22 mouse cellular contexts compared by ENCODE assay signal in the genomic region with DNA sequence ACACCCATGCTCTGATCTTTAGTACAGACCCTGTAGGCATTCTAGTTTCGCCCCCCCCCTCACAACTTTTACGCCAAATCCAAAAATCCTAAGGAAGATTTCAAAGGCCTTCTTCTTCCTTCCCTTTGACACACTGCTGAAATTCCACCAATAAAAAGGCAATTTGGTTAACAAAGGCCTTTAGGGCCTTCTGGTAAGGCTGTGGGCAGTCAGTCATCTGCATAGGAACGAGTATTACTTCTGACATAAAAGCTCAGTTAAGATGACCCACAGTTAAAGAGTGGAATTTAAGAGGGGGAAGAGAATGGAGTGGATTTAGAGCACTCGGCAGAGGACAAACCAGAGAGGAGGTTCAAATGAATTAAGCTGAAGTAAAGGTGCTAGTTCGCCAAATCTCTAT. TPM values are rescaled to one million over a fixed set of nuclear protein-coding genes. Genes with fewer than 3 reads are reported as not detected.
DNase-seq lines count a peak whose midpoint lies in the region; ATAC-seq and TF ChIP-seq lines count a peak whose summit lies in the region.
"Had no signal": no experiment of that assay in that cellular context is flagged by ENCODE, and none has a peak within 500 bp of the region (broad histone marks: within the 10 kb centered on the region; RNA-seq: fewer than 3 reads in every experiment).

No protein-coding gene starts in this region.

- H3K9me3 ChIP-seq in forebrain, embryonic 10.5 days = no peaks in the 10 kb centered on the region
- H3K9me3 ChIP-seq in forebrain, embryonic 14.5 days (replicated peaks; ENCODE audit: control insufficient read depth, low read length) = no peaks in the 10 kb centered on the region
- H3K9me3 ChIP-seq in kidney, embryonic 15.5 days (replicated peaks) = no peaks in the 10 kb centered on the region
- H3K9me3 ChIP-seq in ES-Bruce4 (replicated peaks; ENCODE audit: control insufficient read depth, insufficient read depth, low read length, poor library complexity, severe bottlenecking) = 0 out of 2 replicates have a peak, but pooled peaks cover 2% of the 10 kb centered on the region
- H3K9me3 ChIP-seq: forebrain, embryonic 15.5 days; heart, embryonic 12.5 days; heart, embryonic 15.5 days; hindbrain, embryonic 15.5 days had no signal

- 67% methylated on average over 5 of the region's 5 CpGs for WGBS in forebrain, embryonic 10.5 days
- WGBS in forebrain, embryonic 14.5 days = 54% methylated on average over 5 of the region's 5 CpGs
- 63% methylated on average over 5 of the region's 5 CpGs for WGBS in kidney, embryonic 15.5 days

- peaks cover 27% of the 10 kb centered on the region for H3K4me1 ChIP-seq in forebrain, embryonic 10.5 days
- no peaks in the 10 kb centered on the region for H3K4me1 ChIP-seq in forebrain, embryonic 14.5 days (ENCODE audit: control insufficient read depth, insufficient read depth, low read length)
- peaks cover 53% of the 10 kb centered on the region for H3K4me1 ChIP-seq in kidney, embryonic 15.5 days
- H3K4me1 ChIP-seq in ES-Bruce4 (ENCODE audit: control insufficient read depth, insufficient read depth, low read length) = peaks cover 5% of the 10 kb centered on the region
- H3K4me1 ChIP-seq: forebrain, embryonic 15.5 days; hindbrain, embryonic 15.5 days had no signal

- no peak for TF ChIP-seq CTCF in ES-Bruce4 (IDR thresholded peaks at IDR 0.05; ENCODE audit: low read depth, low read length)

- TF ChIP-seq EP300 in ES-Bruce4 (IDR thresholded peaks at IDR 0.05; ENCODE audit: insufficient read depth, low read depth, low read length) = no peak

- no peak overlapping the region for H3K4me2 ChIP-seq in forebrain, embryonic 14.5 days (ENCODE audit: low read length)
- H3K4me2 ChIP-seq in kidney, embryonic 15.5 days = no peak overlapping the region
- H3K4me2 ChIP-seq: forebrain, embryonic 15.5 days; heart, embryonic 12.5 days; heart, embryonic 15.5 days; hindbrain, embryonic 15.5 days had no signal

- TF ChIP-seq POLR2A in ES-Bruce4 (IDR thresholded peaks at IDR 0.05; ENCODE audit: insufficient read depth, low read length) = no peak

- no peaks in the 10 kb centered on the region for H3K36me3 ChIP-seq in forebrain, embryonic 10.5 days (replicated peaks)
- no peaks in the 10 kb centered on the region for H3K36me3 ChIP-seq in forebrain, embryonic 14.5 days (ENCODE audit: control insufficient read depth, insufficient read depth, low read length)
- H3K36me3 ChIP-seq in kidney, embryonic 15.5 days = no peaks in the 10 kb centered on the region
- H3K36me3 ChIP-seq in ES-Bruce4 (ENCODE audit: control insufficient read depth, insufficient read depth, low read length, poor library complexity, severe bottlenecking) = no peaks in the 10 kb centered on the region
- H3K36me3 ChIP-seq: forebrain, embryonic 15.5 days; heart, embryonic 12.5 days; heart, embryonic 15.5 days; hindbrain, embryonic 15.5 days had no signal

- DNase-seq in forebrain, embryonic 10.5 days (ENCODE audit: extremely low spot score, low spot score) = no peak
- DNase-seq in forebrain, embryonic 14.5 days (ENCODE audit: low spot score) = no peak
- no peak for DNase-seq in kidney, postnatal 4 days
- DNase-seq in R1 (ENCODE audit: low read depth, low spot score) = peak; percentile 87
- no peak for DNase-seq in retina, postnatal 1 day
- no peak for DNase-seq in thymus, postnatal 25 days
- DNase-seq: adrenal gland, adult 2 months; adrenal gland, postnatal 14 days; cerebellum, adult 11 months; cerebellum, adult 8-10 months; cerebellum, postnatal 10 days; cerebellum, postnatal 36 days; gastrocnemius, postnatal 25 days; heart, adult 18-20 months; heart, postnatal 10 days; heart, postnatal 36 days had no signal

- no peak overlapping the region for H3K9ac ChIP-seq in forebrain, embryonic 14.5 days (ENCODE audit: low read length)
- no peak overlapping the region for H3K9ac ChIP-seq in kidney, embryonic 15.5 days
- H3K9ac ChIP-seq in ES-Bruce4 (ENCODE audit: low read depth, poor library complexity, severe bottlenecking) = peak overlapping the region; percentile 88
- H3K9ac ChIP-seq: forebrain, embryonic 15.5 days; heart, embryonic 12.5 days; heart, embryonic 15.5 days; hindbrain, embryonic 15.5 days had no signal

- no peak for ATAC-seq in forebrain, embryonic 14.5 days
- ATAC-seq in kidney, embryonic 15.5 days (replicated peaks; ENCODE audit: low FRiP score) = no peak
- ATAC-seq: forebrain, embryonic 15.5 days had no signal

- H3K27me3 ChIP-seq in forebrain, embryonic 10.5 days (ENCODE audit: poor library complexity, severe bottlenecking) = no peaks in the 10 kb centered on the region
- H3K27me3 ChIP-seq in forebrain, embryonic 14.5 days (replicated peaks; ENCODE audit: control insufficient read depth, insufficient read depth, low read length) = no peaks in the 10 kb centered on the region
- no peaks in the 10 kb centered on the region for H3K27me3 ChIP-seq in kidney, embryonic 15.5 days
- H3K27me3 ChIP-seq in ES-Bruce4 (ENCODE audit: control insufficient read depth, insufficient read depth, low read length, poor library complexity, severe bottlenecking) = no peaks in the 10 kb centered on the region
- H3K27me3 ChIP-seq: forebrain, embryonic 15.5 days; heart, embryonic 12.5 days; heart, embryonic 15.5 days; hindbrain, embryonic 15.5 days had no signal

- no peak overlapping the region for H3K4me3 ChIP-seq in forebrain, embryonic 10.5 days
- H3K4me3 ChIP-seq in forebrain, embryonic 14.5 days (ENCODE audit: low read depth, low read length) = no peak overlapping the region
- no peak overlapping the region for H3K4me3 ChIP-seq in kidney, embryonic 15.5 days (replicated peaks)
- no peak overlapping the region for H3K4me3 ChIP-seq in ES-Bruce4 (ENCODE audit: low read depth, low read length)
- H3K4me3 ChIP-seq: forebrain, embryonic 15.5 days; heart, embryonic 12.5 days; heart, embryonic 15.5 days; hindbrain, embryonic 15.5 days had no signal

- H3K27ac ChIP-seq in forebrain, embryonic 10.5 days = 0 out of 2 replicates have a peak overlapping the region, but pooled peaks have one; percentile 60
- H3K27ac ChIP-seq in forebrain, embryonic 14.5 days (ENCODE audit: low read depth, low read length) = no peak overlapping the region
- peak overlapping the region; percentile 34; the same call in 1 of the 2 replicates for H3K27ac ChIP-seq in kidney, embryonic 15.5 days
- H3K27ac ChIP-seq in ES-Bruce4 (ENCODE audit: insufficient read depth, low read length) = peak overlapping the region; percentile 3
- H3K27ac ChIP-seq: forebrain, embryonic 15.5 days; heart, embryonic 15.5 days; hindbrain, embryonic 15.5 days had no signal

RNA-seq across cellular contexts. Expression of a gene that starts 8.0 kb away (rescaled TPM):
- polyA plus RNA-seq in forebrain, embryonic 10.5 days (2016; fragmentation: Nextera tagmentation; extraction: Ambion mirVana) = 570 and 573 TPM in 2 replicates
- polyA plus RNA-seq in forebrain, embryonic 14.5 days (2014; fragmentation: Nextera tagmentation; extraction: Ambion mirVana) = 268 and 289 TPM in 2 replicates
- 477 and 481 TPM in 2 replicates for polyA plus RNA-seq in kidney, embryonic 15.5 days (2015; fragmentation: Nextera tagmentation; extraction: Ambion mirVana)
- polyA plus RNA-seq in ES-Bruce4 (2011; ENCODE audit: insufficient read depth, insufficient read length, low read depth, missing spikeins) = 200 and 203 TPM in 2 replicates
